Mouse (Mus musculus) frontal cortex, postnatal 14 days (tissue): ENCODE measurements at regions not wholly inside any gene's neighbourhood (a gene's known extent, or its start where the extent isn't known, plus 50 kb on each side); places are given as distances from the start of the nearest gene placed in this dataset.

Source experiments
- DNase-seq, 2 experiments: peaks; one replicate each; pipeline ENCODE4 v3.0.0; 2022; ENCODE audit warnings: low spot score in 2 of 2

GRCm38 (mm10) chr4:9035350-9035749, 796.5 kb upstream of the Car8 start:
- DNase-seq = no peak

- DNase-seq = no peak
These were observed 795.4 kb upstream of the Car8 start for GRCm38 (mm10) chr4:9034280-9034679.

- DNase-seq = no peak
These were observed 794.3 kb upstream of the Car8 start for GRCm38 (mm10) chr4:9033106-9033642.

GRCm38 (mm10) chr4:9031634-9032033, 792.8 kb upstream of the Car8 start:
- DNase-seq = no peak

- no peak for DNase-seq
These were observed 790.1 kb upstream of the Car8 start for GRCm38 (mm10) chr4:9028946-9029345.

GRCm38 (mm10) chr4:9028475-9028874, 789.6 kb upstream of the Car8 start:
- DNase-seq = peak; percentile 30 to 32

GRCm38 (mm10) chr4:9027798-9028404, 789.1 kb upstream of the Car8 start:
- peak; percentile 68 to 88 for DNase-seq

- no peak for DNase-seq
These were observed 788.5 kb upstream of the Car8 start for GRCm38 (mm10) chr4:9027383-9027782.

GRCm38 (mm10) chr4:9026841-9027240, 788.0 kb upstream of the Car8 start:
- DNase-seq = no peak

GRCm38 (mm10) chr4:9025821-9026470, 787.1 kb upstream of the Car8 start:
- no peak for DNase-seq

- no peak for DNase-seq
These were observed 785.5 kb upstream of the Car8 start for GRCm38 (mm10) chr4:9024216-9024925.

- no peak for DNase-seq
These were observed 780.6 kb upstream of the Car8 start for GRCm38 (mm10) chr4:9019241-9020110.

GRCm38 (mm10) chr4:9018236-9018635, 779.4 kb upstream of the Car8 start:
- DNase-seq = no peak

GRCm38 (mm10) chr4:9016504-9017040, 777.7 kb upstream of the Car8 start:
- DNase-seq = no peak

- DNase-seq = no peak
These were observed 777.0 kb upstream of the Car8 start for GRCm38 (mm10) chr4:9015528-9016503.

- no peak for DNase-seq
These were observed 776.1 kb upstream of the Car8 start for GRCm38 (mm10) chr4:9014986-9015385.

GRCm38 (mm10) chr4:9012787-9013186, 773.9 kb upstream of the Car8 start:
- no peak for DNase-seq

GRCm38 (mm10) chr4:9011952-9012351, 773.1 kb upstream of the Car8 start:
- no peak for DNase-seq

GRCm38 (mm10) chr4:9011129-9011518, 772.3 kb upstream of the Car8 start:
- no peak for DNase-seq

GRCm38 (mm10) chr4:9010381-9011128, 771.7 kb upstream of the Car8 start:
- no peak for DNase-seq
